Mouse (Mus musculus): ENCODE measurements at regions not wholly inside any gene's neighbourhood (a gene's known extent, or its start where the extent isn't known, plus 50 kb on each side); places are given as distances from the start of the nearest gene placed in this dataset.

DNA sequence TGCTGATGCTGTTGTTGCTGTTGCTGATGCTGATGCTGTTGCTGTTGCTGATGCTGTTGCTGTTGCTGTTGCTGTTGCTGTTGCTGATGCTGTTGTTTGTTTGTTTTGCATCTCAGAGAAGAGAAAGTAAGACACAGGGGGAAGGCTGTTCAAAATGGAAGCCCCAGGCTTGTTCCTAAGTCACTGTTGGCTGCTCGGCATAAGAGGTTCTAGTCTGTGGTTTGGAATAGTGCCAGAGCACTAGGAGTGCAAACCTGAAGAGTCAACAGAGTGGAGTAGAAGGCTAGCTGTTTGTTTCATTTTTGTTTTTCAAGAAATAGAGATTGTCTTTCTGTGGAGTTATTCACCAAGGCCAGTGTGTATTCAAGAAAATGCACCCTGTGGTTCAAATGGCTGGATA lies 75.1 kb upstream of the Nkx2-2 start:
- TF ChIP-seq CTCF (IDR thresholded peaks at IDR 0.05; ENCODE audit: low read depth): no peak
- Histone ChIP-seq H3K4me3 (ENCODE audit: low read depth, low read length) (no peak overlapping the region), H3K4me1 (replicated peaks; ENCODE audit: control insufficient read depth, insufficient read depth, low read length) (no peaks in the 10 kb centered on the region), H3K9me3 (ENCODE audit: control insufficient read depth) (no peaks in the 10 kb centered on the region), H3K27me3 (replicated peaks; ENCODE audit: control insufficient read depth, insufficient read depth, low read length) (no peaks in the 10 kb centered on the region), H3K4me2 (replicated peaks; ENCODE audit: low read depth) (no peak overlapping the region), H3K27ac (ENCODE audit: low read depth, low read length) (no peak overlapping the region), H3K9ac (ENCODE audit: low read depth, low read length) (no peak overlapping the region), H3K36me3 (ENCODE audit: control insufficient read depth, insufficient read depth) (no peaks in the 10 kb centered on the region)
- 74% methylated on average over 1 of the region's 1 CpGs for WGBS
- ATAC-seq: no peak

DNA sequence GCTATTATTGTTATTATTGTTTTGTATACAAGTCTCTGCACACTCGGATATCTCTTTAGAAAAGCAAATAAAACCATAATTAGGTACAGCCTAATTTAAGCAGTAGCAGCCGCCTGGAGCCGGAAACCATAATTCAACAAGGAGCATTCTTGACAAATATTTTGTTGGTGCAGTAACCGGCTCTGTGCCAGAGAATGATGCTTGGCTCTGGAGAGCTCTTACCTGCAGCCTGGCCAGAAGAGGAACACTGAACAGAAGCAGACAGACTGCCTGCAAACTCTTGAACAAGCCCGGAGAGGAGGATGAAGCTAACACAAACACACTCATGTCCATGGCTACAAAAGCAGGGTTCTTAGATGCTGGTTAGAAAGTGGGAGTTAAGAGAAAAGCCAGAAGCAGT lies 73.9 kb upstream of the Nkx2-2 start:
- 59% methylated on average over 5 of the region's 5 CpGs for WGBS
- H3K4me3 ChIP-seq (ENCODE audit: low read depth, low read length): no peak overlapping the region
- no peaks in the 10 kb centered on the region for H3K27me3 ChIP-seq (replicated peaks; ENCODE audit: control insufficient read depth, insufficient read depth, low read length)
- H3K36me3 ChIP-seq (ENCODE audit: control insufficient read depth, insufficient read depth): no peaks in the 10 kb centered on the region
- no peaks in the 10 kb centered on the region for H3K4me1 ChIP-seq (replicated peaks; ENCODE audit: control insufficient read depth, insufficient read depth, low read length)
- ATAC-seq: no peak
- H3K9me3 ChIP-seq (ENCODE audit: control insufficient read depth): no peaks in the 10 kb centered on the region
- TF ChIP-seq CTCF (IDR thresholded peaks at IDR 0.05; ENCODE audit: low read depth): no peak
- no peak overlapping the region for H3K27ac ChIP-seq (ENCODE audit: low read depth, low read length)
- H3K4me2 ChIP-seq (replicated peaks; ENCODE audit: low read depth): no peak overlapping the region
- H3K9ac ChIP-seq (ENCODE audit: low read depth, low read length): no peak overlapping the region

GRCm38 (mm10) chr2:147267257-147267656 lies 73.2 kb upstream of the Nkx2-2 start:
- TF ChIP-seq CTCF (IDR thresholded peaks at IDR 0.05; ENCODE audit: low read depth): no peak
- H3K36me3 ChIP-seq (ENCODE audit: control insufficient read depth, insufficient read depth): no peaks in the 10 kb centered on the region
- no peak for ATAC-seq
- no peaks in the 10 kb centered on the region for H3K9me3 ChIP-seq (ENCODE audit: control insufficient read depth)
- no peak overlapping the region for H3K4me3 ChIP-seq (ENCODE audit: low read depth, low read length)
- H3K27ac ChIP-seq (ENCODE audit: low read depth, low read length): no peak overlapping the region
- H3K4me2 ChIP-seq (replicated peaks; ENCODE audit: low read depth): no peak overlapping the region
- H3K9ac ChIP-seq (ENCODE audit: low read depth, low read length): no peak overlapping the region
- no peaks in the 10 kb centered on the region for H3K27me3 ChIP-seq (replicated peaks; ENCODE audit: control insufficient read depth, insufficient read depth, low read length)
- H3K4me1 ChIP-seq (replicated peaks; ENCODE audit: control insufficient read depth, insufficient read depth, low read length): no peaks in the 10 kb centered on the region
- 63% methylated on average over 3 of the region's 3 CpGs for WGBS

- Histone ChIP-seq H3K4me1 (replicated peaks; ENCODE audit: control insufficient read depth, insufficient read depth, low read length) (no peaks in the 10 kb centered on the region), H3K36me3 (ENCODE audit: control insufficient read depth, insufficient read depth) (no peaks in the 10 kb centered on the region), H3K27me3 (replicated peaks; ENCODE audit: control insufficient read depth, insufficient read depth, low read length) (no peaks in the 10 kb centered on the region), H3K27ac (ENCODE audit: low read depth, low read length) (no peak overlapping the region), H3K4me2 (replicated peaks; ENCODE audit: low read depth) (no peak overlapping the region), H3K9ac (ENCODE audit: low read depth, low read length) (no peak overlapping the region), H3K9me3 (ENCODE audit: control insufficient read depth) (no peaks in the 10 kb centered on the region), H3K4me3 (ENCODE audit: low read depth, low read length) (no peak overlapping the region)
- ATAC-seq: no peak
- peak; percentile 79 for TF ChIP-seq CTCF (IDR thresholded peaks at IDR 0.05; ENCODE audit: low read depth)
- 22% methylated on average over 6 of the region's 6 CpGs for WGBS
Measured at GRCm38 (mm10) chr2:147256696-147257095, 62.7 kb upstream of the Nkx2-2 start.

- Histone ChIP-seq H3K4me2 (replicated peaks; ENCODE audit: low read depth) (no peak overlapping the region), H3K4me1 (replicated peaks; ENCODE audit: control insufficient read depth, insufficient read depth, low read length) (no peaks in the 10 kb centered on the region), H3K4me3 (ENCODE audit: low read depth, low read length) (no peak overlapping the region), H3K27me3 (replicated peaks; ENCODE audit: control insufficient read depth, insufficient read depth, low read length) (no peaks in the 10 kb centered on the region), H3K27ac (ENCODE audit: low read depth, low read length) (no peak overlapping the region), H3K36me3 (ENCODE audit: control insufficient read depth, insufficient read depth) (no peaks in the 10 kb centered on the region), H3K9me3 (ENCODE audit: control insufficient read depth) (no peaks in the 10 kb centered on the region), H3K9ac (ENCODE audit: low read depth, low read length) (no peak overlapping the region)
- ATAC-seq: no peak
- no peak for TF ChIP-seq CTCF (IDR thresholded peaks at IDR 0.05; ENCODE audit: low read depth)
- 59% methylated on average over 3 of the region's 3 CpGs for WGBS
Measured at GRCm38 (mm10) chr2:147254944-147255343, 60.9 kb upstream of the Nkx2-2 start.

DNA sequence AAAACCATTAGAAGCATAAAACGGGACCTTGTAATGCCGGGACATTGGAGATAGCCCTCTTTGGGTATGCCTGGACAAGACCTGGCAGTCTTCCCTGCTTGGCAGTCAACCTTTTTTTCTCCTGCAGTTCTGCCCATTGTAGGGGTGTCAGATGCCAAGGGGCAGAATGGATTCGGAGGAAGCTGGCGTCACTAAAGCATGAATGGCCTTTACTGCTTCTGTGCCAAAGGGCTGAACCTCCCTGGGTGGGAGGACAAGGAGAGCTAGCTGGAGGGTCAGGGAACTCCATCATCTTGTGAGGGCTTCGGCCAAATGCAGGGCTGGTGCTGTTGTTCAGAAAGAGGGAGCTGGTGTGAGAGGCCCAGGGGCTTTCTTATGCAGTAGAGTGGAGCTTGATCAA lies 60.1 kb upstream of the Nkx2-2 start:
- no peaks in the 10 kb centered on the region for H3K36me3 ChIP-seq (ENCODE audit: control insufficient read depth, insufficient read depth)
- no peak overlapping the region for H3K4me2 ChIP-seq (replicated peaks; ENCODE audit: low read depth)
- 71% methylated on average over 5 of the region's 5 CpGs for WGBS
- no peak for TF ChIP-seq CTCF (IDR thresholded peaks at IDR 0.05; ENCODE audit: low read depth)
- H3K27me3 ChIP-seq (replicated peaks; ENCODE audit: control insufficient read depth, insufficient read depth, low read length): no peaks in the 10 kb centered on the region
- H3K4me3 ChIP-seq (ENCODE audit: low read depth, low read length): no peak overlapping the region
- no peak for ATAC-seq
- H3K9me3 ChIP-seq (ENCODE audit: control insufficient read depth): no peaks in the 10 kb centered on the region
- H3K27ac ChIP-seq (ENCODE audit: low read depth, low read length): no peak overlapping the region
- no peaks in the 10 kb centered on the region for H3K4me1 ChIP-seq (replicated peaks; ENCODE audit: control insufficient read depth, insufficient read depth, low read length)
- no peak overlapping the region for H3K9ac ChIP-seq (ENCODE audit: low read depth, low read length)

DNA sequence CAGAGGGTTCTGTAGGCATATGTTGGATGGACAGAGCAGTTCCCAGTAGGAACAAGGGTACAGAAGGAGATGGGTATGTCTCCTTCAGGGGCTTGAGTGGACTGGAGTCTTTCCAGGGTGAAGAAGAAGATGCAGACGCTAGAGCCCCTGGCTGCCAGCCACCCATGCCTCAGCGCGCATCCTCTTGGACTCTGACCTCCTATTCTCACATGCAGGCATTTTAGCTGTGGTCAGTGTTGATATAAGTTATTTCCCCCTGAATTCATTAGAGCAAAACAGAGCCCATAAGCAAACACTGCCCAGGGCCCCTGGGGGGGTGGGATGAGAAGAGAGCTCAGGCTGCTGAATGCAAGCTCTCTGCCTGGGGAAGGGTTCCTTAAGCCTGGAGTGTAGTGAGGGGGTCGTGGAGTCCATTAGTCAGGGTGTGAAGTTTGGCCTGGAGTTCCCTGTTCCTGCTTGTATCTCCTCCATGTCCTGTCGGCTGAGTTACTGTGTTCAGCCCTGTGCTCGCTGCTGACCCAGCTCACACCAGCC lies 54.0 kb upstream of the Nkx2-2 start:
- no peak overlapping the region for H3K9ac ChIP-seq (ENCODE audit: low read depth, low read length)
- no peaks in the 10 kb centered on the region for H3K27me3 ChIP-seq (replicated peaks; ENCODE audit: control insufficient read depth, insufficient read depth, low read length)
- 65% methylated on average over 6 of the region's 6 CpGs for WGBS
- no peak for TF ChIP-seq CTCF (IDR thresholded peaks at IDR 0.05; ENCODE audit: low read depth)
- H3K4me2 ChIP-seq (replicated peaks; ENCODE audit: low read depth): no peak overlapping the region
- no peak overlapping the region for H3K4me3 ChIP-seq (ENCODE audit: low read depth, low read length)
- H3K9me3 ChIP-seq (ENCODE audit: control insufficient read depth): no peaks in the 10 kb centered on the region
- H3K36me3 ChIP-seq (ENCODE audit: control insufficient read depth, insufficient read depth): no peaks in the 10 kb centered on the region
- H3K27ac ChIP-seq (ENCODE audit: low read depth, low read length): no peak overlapping the region
- no peaks in the 10 kb centered on the region for H3K4me1 ChIP-seq (replicated peaks; ENCODE audit: control insufficient read depth, insufficient read depth, low read length)
- no peak for ATAC-seq
